Mouse (Mus musculus) forebrain, embryonic 13.5 days (tissue): ENCODE measurements around the gene Cntn2. TPM values are rescaled to one million over a fixed set of nuclear protein-coding genes. Genes with fewer than 3 reads are reported as not detected.
"Not testable (repeated sequence)": the region's sequence is repeated elsewhere in the genome, so short reads cannot be mapped to it uniquely, and the experiment has no call there.

Source experiments
- ATAC-seq: fragments of 200-750 bp; cut with Nextera tagmentation; 2 replicates; pipeline ENCODE4 v1.8.0; 2017
- H3K27ac ChIP-seq: fragments of 300-500 bp; sonication (generic); 2 replicates; pipeline ENCODE4 v1.5.1; 2015; ENCODE audit warnings: inconsistent platforms, mild to moderate bottlenecking, moderate library complexity
- H3K27me3 ChIP-seq: fragments of 300-500 bp; sonication (generic); 2 replicates; pipeline ENCODE4 v1.6.1; 2015; ENCODE audit warnings: mild to moderate bottlenecking, inconsistent platforms
- H3K36me3 ChIP-seq: fragments of 300-500 bp; sonication (generic); 2 replicates; pipeline ENCODE4 v1.6.1; 2015; ENCODE audit warnings: mild to moderate bottlenecking, inconsistent platforms; ENCODE audit not compliant: poor library complexity, severe bottlenecking
- H3K4me1 ChIP-seq: fragments of 300-500 bp; sonication (generic); 2 replicates; pipeline ENCODE4 v1.6.1; 2015; ENCODE audit warnings: inconsistent platforms
- H3K4me2 ChIP-seq: fragments of 300-500 bp; sonication (generic); 2 replicates; pipeline ENCODE4 v1.6.1; 2015; ENCODE audit warnings: inconsistent platforms, mild to moderate bottlenecking, moderate library complexity
- H3K4me3 ChIP-seq: fragments of 300-500 bp; sonication (generic); 2 replicates; pipeline ENCODE4 v1.5.1; 2015; ENCODE audit warnings: mild to moderate bottlenecking, inconsistent platforms
- H3K9ac ChIP-seq: fragments of 300-500 bp; sonication (generic); 2 replicates; pipeline ENCODE4 v1.6.1; 2015; ENCODE audit warnings: mild to moderate bottlenecking, inconsistent platforms
- H3K9me3 ChIP-seq: fragments of 300-500 bp; sonication (generic); replicated peaks from 2 replicates; pipeline ENCODE4 v1.6.1; 2016; ENCODE audit warnings: inconsistent platforms
- WGBS: fragments of 180-500 bp; shearing (Covaris S2); methylation state at CpG from one replicate; pipeline ENCODE4 v1.1.7; 2015; 5-methylcytosine and 5-hydroxymethylcytosine counted together
- polyA plus RNA-seq: library from polyadenylated mRNA; unstranded; fragments of >200 nt; fragmentation: Nextera tagmentation; extraction: Ambion mirVana; gene quantifications from 2 replicates; pipeline ENCODE4 v1.2.1, GENCODE M21; 2015

Cntn2 gene
- polyA plus RNA-seq, 1 experiment from 2014 or later: 68.9 TPM

GRCm38 (mm10) chr1:132500535-132500934, 42.5 kb downstream of the Cntn2 start:
- H3K4me2 ChIP-seq: no peak overlapping the region
- H3K4me3 ChIP-seq: no peak overlapping the region
- WGBS: 96% methylated on average over 2 of the region's 2 CpGs
- H3K27ac ChIP-seq: no peak overlapping the region
- no peak overlapping the region for H3K9ac ChIP-seq
- H3K36me3 ChIP-seq: peaks cover 89% of the 10 kb centered on the region
- no peaks in the 10 kb centered on the region for H3K27me3 ChIP-seq
- no peaks in the 10 kb centered on the region for H3K9me3 ChIP-seq
- no peaks in the 10 kb centered on the region for H3K4me1 ChIP-seq
- no peak for ATAC-seq

- Histone ChIP-seq H3K9ac (no peak overlapping the region), H3K27ac (no peak overlapping the region), H3K9me3 (no peaks in the 10 kb centered on the region), H3K36me3 (peaks cover 37% of the 10 kb centered on the region), H3K4me1 (peaks cover 14% of the 10 kb centered on the region), H3K4me3 (no peak overlapping the region), H3K27me3 (no peaks in the 10 kb centered on the region), H3K4me2 (no peak overlapping the region)
- 87% methylated on average over 6 of the region's 6 CpGs for WGBS
- no peak for ATAC-seq
Observed at GRCm38 (mm10) chr1:132483759-132484158, 59.3 kb downstream of the Cntn2 start.

GRCm38 (mm10) chr1:132483234-132483633, 59.8 kb downstream of the Cntn2 start:
- Histone ChIP-seq H3K36me3 (peaks cover 32% of the 10 kb centered on the region), H3K27ac (no peak overlapping the region), H3K4me3 (no peak overlapping the region), H3K4me2 (no peak overlapping the region), H3K27me3 (no peaks in the 10 kb centered on the region), H3K4me1 (peaks cover 20% of the 10 kb centered on the region), H3K9ac (no peak overlapping the region), H3K9me3 (no peaks in the 10 kb centered on the region)
- 90% methylated on average over 3 of the region's 3 CpGs for WGBS
- ATAC-seq: no peak

GRCm38 (mm10) chr1:132481619-132482018, 61.4 kb downstream of the Cntn2 start:
- Histone ChIP-seq H3K4me1 (peaks cover 26% of the 10 kb centered on the region), H3K4me3 (no peak overlapping the region), H3K9ac (no peak overlapping the region), H3K4me2 (no peak overlapping the region), H3K27ac (no peak overlapping the region), H3K27me3 (no peaks in the 10 kb centered on the region), H3K36me3 (peaks cover 18% of the 10 kb centered on the region), H3K9me3 (no peaks in the 10 kb centered on the region)
- 91% methylated on average over 2 of the region's 2 CpGs for WGBS
- ATAC-seq: no peak

- Histone ChIP-seq H3K27ac (no peak overlapping the region), H3K9ac (no peak overlapping the region), H3K27me3 (no peaks in the 10 kb centered on the region), H3K9me3 (no peaks in the 10 kb centered on the region), H3K4me2 (no peak overlapping the region), H3K4me1 (peaks cover 38% of the 10 kb centered on the region), H3K36me3 (0 out of 2 replicates have a peak, but pooled peaks cover 2% of the 10 kb centered on the region), H3K4me3 (no peak overlapping the region)
- 88% methylated on average over 1 of the region's 1 CpGs for WGBS
- ATAC-seq: no peak
Observed at GRCm38 (mm10) chr1:132479438-132479837, 63.6 kb downstream of the Cntn2 start.

- H3K4me3 ChIP-seq: peak within 1 kb of the TSS; percentile 92
- H3K27ac ChIP-seq: peak within 1 kb of the TSS; percentile 80
- H3K4me1 ChIP-seq: peaks cover 38% of the 10 kb centered on the region
- peak; percentile 93 for ATAC-seq
- H3K36me3 ChIP-seq: no peaks in the 10 kb centered on the region
- peak within 1 kb of the TSS; percentile 80 for H3K4me2 ChIP-seq
- under 1% methylated on average over 42 of the region's 43 CpGs for WGBS
- H3K9ac ChIP-seq: peak within 1 kb of the TSS; percentile 86
- no peaks in the 10 kb centered on the region for H3K27me3 ChIP-seq
- H3K9me3 ChIP-seq: no peaks in the 10 kb centered on the region
Observed at GRCm38 (mm10) chr1:132476928-132477691, 65.9 kb downstream of the Cntn2 start, which contains the start of gene Rbbp5. Gene Rbbp5 (plus strand): TSS chr1:132477365.

GRCm38 (mm10) chr1:132476575-132476927, 66.5 kb downstream of the Cntn2 start:
- Histone ChIP-seq H3K9me3 (no peaks in the 10 kb centered on the region), H3K27me3 (no peaks in the 10 kb centered on the region), H3K9ac (peak overlapping the region; percentile 86), H3K4me1 (peaks cover 37% of the 10 kb centered on the region), H3K36me3 (no peaks in the 10 kb centered on the region), H3K4me2 (peak overlapping the region; percentile 80), H3K4me3 (peak overlapping the region; percentile 92), H3K27ac (peak overlapping the region; percentile 15; the same call in 1 of the 2 replicates)
- no peak; the same call in none of the 2 replicates for ATAC-seq
- whole genome bisulfite sequencing: 6% methylated on average over 9 of the region's 9 CpGs

- no peak for ATAC-seq
- H3K27me3 ChIP-seq: no peaks in the 10 kb centered on the region
- H3K27ac ChIP-seq: no peak overlapping the region
- WGBS: 63% methylated on average over 1 of the region's 1 CpGs
- H3K4me1 ChIP-seq: peaks cover 30% of the 10 kb centered on the region
- no peak overlapping the region for H3K4me2 ChIP-seq
- H3K4me3 ChIP-seq: no peak overlapping the region
- no peaks in the 10 kb centered on the region for H3K36me3 ChIP-seq
- no peaks in the 10 kb centered on the region for H3K9me3 ChIP-seq
- H3K9ac ChIP-seq: no peak overlapping the region
Observed at GRCm38 (mm10) chr1:132474496-132474895, 68.6 kb downstream of the Cntn2 start.

- Histone ChIP-seq H3K9me3 (no peaks in the 10 kb centered on the region), H3K9ac (no peak overlapping the region), H3K4me1 (peaks cover 12% of the 10 kb centered on the region), H3K4me2 (no peak overlapping the region), H3K27me3 (no peaks in the 10 kb centered on the region), H3K36me3 (no peaks in the 10 kb centered on the region), H3K27ac (no peak overlapping the region), H3K4me3 (no peak overlapping the region)
- ATAC-seq: no peak
- WGBS: 60% methylated on average over 5 of the region's 5 CpGs
Observed at GRCm38 (mm10) chr1:132472537-132472936, 70.5 kb downstream of the Cntn2 start.

GRCm38 (mm10) chr1:132471499-132471898, 71.6 kb downstream of the Cntn2 start:
- 93% methylated on average over 5 of the region's 5 CpGs for WGBS
- H3K27ac ChIP-seq: no peak overlapping the region
- no peak overlapping the region for H3K4me2 ChIP-seq
- peaks cover 11% of the 10 kb centered on the region for H3K4me1 ChIP-seq
- H3K4me3 ChIP-seq: no peak overlapping the region
- no peaks in the 10 kb centered on the region for H3K27me3 ChIP-seq
- no peak overlapping the region for H3K9ac ChIP-seq
- no peaks in the 10 kb centered on the region for H3K9me3 ChIP-seq
- peaks cover 7% of the 10 kb centered on the region for H3K36me3 ChIP-seq
- ATAC-seq: no peak

GRCm38 (mm10) chr1:132471032-132471431, 72.0 kb downstream of the Cntn2 start:
- H3K27me3 ChIP-seq: no peaks in the 10 kb centered on the region
- no peak overlapping the region for H3K27ac ChIP-seq
- 94% methylated on average over 2 of the region's 2 CpGs for WGBS
- ATAC-seq: no peak
- no peak overlapping the region for H3K4me2 ChIP-seq
- H3K9me3 ChIP-seq: no peaks in the 10 kb centered on the region
- no peak overlapping the region for H3K9ac ChIP-seq
- H3K36me3 ChIP-seq: peaks cover 10% of the 10 kb centered on the region
- H3K4me3 ChIP-seq: no peak overlapping the region
- peaks cover 6% of the 10 kb centered on the region for H3K4me1 ChIP-seq

- H3K4me1 ChIP-seq, H3K27me3 ChIP-seq, H3K27ac ChIP-seq, H3K9me3 ChIP-seq, H3K4me3 ChIP-seq, H3K9ac ChIP-seq, ATAC-seq, H3K4me2 ChIP-seq: not testable (repeated sequence)
- 94% methylated on average over 1 of the region's 1 CpGs for WGBS
- H3K36me3 ChIP-seq: peaks cover 19% of the 10 kb centered on the region
Observed at GRCm38 (mm10) chr1:132470031-132470430, 73.0 kb downstream of the Cntn2 start.

- H3K36me3 ChIP-seq: peaks cover 24% of the 10 kb centered on the region
- H3K4me2 ChIP-seq: no peak overlapping the region
- H3K27me3 ChIP-seq: no peaks in the 10 kb centered on the region
- H3K9ac ChIP-seq: no peak overlapping the region
- H3K4me1 ChIP-seq: no peaks in the 10 kb centered on the region
- no peak overlapping the region for H3K4me3 ChIP-seq
- ATAC-seq: no peak
- WGBS: 95% methylated on average over 7 of the region's 7 CpGs
- H3K27ac ChIP-seq: no peak overlapping the region
- no peaks in the 10 kb centered on the region for H3K9me3 ChIP-seq
Observed at GRCm38 (mm10) chr1:132469519-132469918, 73.5 kb downstream of the Cntn2 start.
